Mouse (Mus musculus): ENCODE results near the gene Wnt2.

The Wnt2 gene

DNA sequence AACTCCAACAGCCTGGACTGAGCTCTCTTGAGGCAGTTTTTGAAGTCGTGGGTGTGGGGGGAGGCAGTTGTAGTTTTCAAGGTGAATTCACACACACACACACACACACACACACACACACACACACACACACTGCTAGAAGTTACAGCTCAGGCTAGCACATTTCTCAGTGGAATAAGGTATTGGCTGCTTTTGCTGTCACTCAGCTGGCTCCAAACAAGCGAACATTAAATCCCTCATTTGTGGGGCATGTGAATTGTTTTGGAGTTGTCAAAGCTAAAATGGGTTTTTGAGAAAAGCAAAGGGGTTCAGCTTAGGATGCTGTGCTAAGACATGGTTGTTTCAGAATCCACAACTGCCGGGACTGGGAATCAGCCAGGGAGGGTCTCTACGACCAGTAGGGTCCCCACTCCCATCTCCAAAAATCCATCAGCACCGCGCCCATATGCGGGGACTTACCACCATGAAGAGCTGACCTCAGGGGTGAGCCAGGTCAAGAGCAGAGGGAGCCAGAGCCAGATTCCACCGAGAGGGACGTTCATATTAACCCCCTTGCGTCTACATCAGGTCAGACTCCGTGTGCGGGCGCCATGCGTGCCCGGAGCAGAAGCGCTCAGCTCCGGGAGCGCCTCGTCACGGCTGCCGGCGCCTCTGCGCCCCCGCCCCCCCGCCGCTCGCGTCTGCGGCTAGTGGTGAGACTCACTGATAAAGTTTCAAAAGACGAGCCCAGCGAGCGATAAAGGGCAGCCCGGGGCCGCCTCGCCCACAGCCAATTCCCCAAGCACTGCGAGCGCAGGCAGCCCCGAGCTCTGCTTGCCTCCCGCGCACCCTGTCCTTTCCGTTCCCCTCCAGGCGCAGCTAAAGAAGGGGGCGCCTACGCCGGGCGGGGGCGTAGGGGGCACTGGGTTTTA, at the start of gene Wnt2:
Gene Wnt2 (minus strand): TSS at position 840 of the 911 bp plus-strand sequence.
- no peak for DNase-seq

DNA sequence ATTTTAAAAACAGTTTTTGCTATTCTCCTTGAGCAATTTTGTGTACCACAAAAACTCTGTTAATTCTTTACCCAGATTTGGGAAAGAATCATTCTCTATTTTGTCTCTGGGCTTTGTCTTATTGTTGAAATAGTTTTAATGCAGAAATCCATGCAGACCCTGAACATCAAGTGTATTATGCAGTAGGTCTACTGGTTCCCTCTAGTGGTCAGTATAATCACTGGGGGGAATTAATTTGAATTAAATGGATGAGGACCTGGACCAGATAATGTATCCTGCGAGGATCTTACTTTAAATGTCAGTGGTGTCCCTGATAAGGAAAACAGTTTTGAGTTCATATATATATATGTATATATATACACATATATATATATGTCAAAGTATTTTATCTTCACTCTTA, 48.2 kb upstream of the Wnt2 start:
- no peak for DNase-seq

DNA sequence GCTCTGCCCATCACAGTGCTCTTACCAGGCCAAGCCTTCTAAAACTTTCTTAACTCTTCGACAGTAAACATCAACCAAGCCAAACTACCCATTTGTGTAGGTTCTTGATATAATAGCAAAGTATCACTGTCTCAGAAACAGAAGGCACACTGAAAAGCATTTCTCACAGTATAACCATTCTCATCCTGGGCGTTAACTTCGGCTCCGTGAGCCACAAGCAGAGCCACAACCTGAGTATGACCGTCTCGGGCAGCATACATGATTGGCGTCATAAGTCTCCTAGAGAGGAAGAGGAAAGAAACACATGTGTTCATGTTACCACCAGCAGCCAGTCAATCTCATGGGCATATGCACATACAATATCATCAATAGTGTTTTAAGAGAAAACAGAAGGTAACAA, 46.6 kb upstream of the Wnt2 start:
- no peak for DNase-seq

DNA sequence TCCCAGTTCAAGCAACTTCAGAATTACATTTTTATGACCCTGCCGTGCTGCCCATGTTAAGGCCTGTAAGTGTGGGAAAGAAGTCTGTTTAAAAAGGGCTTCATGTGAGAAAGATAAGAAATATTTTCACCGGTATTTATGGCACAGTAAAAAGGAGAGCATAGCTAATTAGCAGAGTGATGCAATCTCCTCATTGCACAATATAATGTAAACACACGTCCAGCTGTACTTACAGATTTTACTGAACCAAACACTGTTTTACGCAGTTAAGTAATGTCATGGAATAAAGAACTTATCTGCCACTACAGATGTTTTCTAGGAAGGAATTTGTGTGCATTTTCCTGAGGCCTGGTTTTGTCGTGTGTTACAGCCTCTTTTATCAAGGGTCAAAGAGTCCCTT, 46.2 kb upstream of the Wnt2 start:
- no peak for DNase-seq

DNA sequence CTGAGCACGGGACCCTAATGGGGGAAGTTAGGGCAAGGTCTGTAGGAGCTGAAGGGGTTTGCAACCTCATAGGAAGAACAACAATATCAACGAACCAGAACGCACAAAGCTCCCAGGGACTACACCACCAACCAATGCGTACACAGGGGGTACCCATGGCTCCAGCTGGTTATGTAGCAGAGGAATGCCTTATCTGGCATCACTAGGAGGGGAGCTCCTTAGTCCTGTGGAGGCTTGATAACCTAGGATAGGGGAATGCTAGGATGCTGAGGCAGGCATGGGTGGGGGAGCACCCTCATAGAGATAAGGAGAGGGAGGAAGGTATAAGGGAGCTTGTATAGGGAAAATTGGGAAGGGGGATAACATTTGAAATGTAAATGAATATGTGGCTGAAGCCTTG, 27.5 kb upstream of the Wnt2 start:
- DNase-seq: no peak

DNA sequence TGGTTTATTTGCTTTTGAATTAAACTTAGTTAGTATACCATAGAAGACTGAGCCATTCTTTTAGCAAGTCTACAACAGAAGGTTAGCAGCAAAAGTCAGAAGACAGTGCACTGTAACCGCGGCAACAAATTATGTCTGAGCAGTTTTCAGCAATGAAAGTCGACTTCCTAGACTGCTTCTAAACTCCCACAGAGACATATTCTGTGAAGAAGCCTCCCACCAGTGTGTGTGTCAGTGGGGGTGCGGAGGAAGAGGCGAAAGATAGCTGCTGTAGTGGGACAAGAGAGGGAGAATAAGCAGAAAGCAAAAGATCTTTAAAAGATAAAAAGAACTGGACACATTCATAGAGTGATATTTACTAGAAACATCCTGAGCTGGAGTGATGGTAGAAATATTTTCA, 21.3 kb upstream of the Wnt2 start:
- no peak for DNase-seq

DNA sequence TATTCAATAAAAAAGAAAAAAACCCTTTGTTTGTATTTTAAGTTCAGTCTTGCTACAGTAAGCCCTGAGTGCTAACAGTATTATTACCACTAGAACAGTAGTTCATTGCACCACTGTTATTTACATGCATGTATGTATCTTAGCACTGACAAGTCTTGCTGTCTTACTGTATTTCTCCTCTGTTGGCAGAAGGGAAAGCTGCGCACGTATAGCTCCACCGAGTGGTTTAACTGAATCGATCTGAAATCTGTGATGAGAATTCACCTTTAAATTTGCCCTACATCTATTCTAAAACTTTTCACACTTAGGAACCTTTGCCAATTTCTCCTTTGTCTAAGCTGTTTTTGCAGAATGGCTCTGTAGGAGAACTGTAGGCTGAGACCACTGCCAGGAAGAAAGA, 13.9 kb upstream of the Wnt2 start:
- DNase-seq: no peak

DNA sequence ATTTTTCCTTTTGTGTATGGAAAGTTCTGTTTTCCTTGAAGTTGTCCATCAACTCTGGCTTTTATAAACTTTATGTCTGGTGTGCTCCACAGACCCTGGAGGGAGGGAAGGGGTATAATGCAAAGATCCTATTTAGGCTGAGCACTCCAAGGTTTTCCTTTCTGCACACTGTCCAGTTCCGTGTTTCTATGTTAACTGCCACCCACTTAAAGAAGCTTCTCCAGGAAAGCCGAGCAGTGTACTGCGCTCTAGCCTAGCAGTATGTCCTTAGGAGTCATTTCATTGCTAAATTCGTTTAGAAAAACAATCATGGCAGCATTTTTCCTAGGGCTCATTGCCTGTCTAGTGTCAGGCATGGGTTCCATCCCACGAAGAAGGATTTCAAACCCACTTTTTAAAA, 12.8 kb upstream of the Wnt2 start:
- DNase-seq: no peak

DNA sequence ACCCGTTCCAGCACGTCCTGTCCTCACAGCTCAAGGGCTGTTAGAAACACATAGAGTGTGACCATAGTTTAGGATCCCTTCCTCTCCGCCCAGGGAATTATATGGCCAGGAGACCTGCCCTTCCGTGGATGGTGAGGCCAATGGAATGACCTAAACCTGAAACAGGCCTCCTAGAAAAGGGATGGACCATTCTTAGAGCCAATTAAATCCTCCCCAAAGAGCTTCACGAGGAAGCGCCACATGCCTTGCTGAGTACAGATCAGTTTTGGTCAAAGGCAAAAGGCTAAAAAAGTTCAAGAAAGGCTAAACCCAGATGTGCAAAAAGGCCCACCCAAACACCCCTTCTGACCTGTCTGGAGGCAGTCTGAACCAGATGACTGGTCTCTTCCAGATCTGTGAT, 1.9 kb upstream of the Wnt2 start:
- DNase-seq: no peak

DNA sequence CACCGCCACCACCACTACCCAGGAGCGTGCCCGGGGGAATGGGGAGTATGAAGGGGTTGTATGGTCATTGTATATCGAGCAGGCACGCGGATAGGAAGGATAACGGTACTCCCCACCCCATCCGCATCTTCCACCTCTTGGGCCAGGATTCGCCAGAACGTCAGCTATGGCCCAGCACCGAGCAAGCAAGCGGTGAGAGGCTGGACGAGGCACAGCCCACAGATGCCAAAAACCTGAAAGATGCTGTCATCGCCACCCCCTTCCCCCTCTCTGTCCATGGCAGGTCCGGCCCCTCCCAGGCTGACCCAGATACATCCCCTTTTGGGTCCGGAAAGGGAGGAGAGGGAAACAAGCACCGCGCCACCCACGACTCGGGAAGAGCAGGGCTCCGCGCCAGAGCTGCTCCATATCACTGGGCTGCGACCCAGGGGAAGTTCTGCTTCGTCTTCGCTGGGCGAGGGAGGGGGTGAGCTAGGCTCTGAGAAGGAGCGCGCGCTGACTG, 1.2 kb upstream of the Wnt2 start:
- DNase-seq: no peak

DNA sequence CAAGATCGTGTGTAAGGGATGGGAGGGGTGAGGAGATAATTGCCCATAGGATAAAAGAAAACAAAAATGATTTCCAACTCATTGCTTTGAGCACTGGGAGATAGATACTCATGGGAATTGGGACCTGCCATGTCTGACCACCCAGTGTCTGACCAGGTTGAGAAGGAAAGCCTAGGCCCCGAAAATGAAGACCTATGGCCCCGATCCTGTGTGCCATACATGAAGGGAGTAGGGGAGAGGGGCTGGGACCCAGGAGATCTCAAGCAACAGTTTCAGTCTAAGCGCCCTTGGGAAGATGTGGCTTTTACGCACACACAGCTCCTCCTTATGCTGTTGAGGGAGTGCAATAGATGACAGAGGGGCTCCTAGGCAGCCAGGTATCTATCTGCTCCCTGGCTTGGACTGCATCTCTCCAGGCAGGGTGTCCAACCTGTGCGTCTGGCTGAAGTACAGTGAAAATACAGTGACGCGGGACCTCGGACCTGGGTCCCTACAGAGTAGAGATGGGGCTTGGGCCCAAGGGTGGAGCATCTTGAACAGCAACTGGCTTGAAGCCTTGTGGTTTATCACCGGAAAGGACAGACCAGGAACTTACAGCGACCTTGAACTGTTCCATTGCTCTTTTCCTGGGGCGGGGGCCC, 603 bp upstream of the Wnt2 start:
- no peak for DNase-seq

DNA sequence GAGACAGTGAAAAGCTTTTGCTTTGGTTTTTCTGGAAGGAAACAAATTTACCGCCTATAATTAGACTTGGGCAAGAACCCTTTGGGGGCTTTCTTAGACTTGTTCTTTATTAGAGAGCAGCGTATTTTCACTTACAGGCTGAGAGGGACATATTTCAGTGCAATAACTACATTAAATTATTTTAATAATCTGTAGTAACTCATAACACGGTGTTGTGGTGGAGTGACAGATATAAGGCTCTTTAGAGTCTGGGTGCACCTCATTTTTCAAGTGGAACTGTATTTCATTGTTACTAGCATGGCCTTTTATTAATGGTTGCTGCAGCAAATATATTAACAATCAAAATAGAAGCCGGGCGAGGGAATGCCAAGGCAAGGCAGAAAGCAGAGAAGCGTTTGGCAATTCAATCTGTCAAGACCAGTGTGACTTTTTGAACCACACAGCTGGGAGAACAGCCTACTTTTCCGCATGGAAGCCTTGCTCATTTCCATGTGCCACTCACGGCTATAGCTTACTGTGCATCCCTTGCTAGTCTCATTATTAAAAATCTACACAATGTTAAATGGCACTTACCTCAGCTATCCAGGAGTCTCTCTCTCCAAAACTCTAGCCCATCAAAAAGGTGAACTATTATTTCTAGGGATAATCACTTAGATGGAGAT, 6.1 kb downstream of the Wnt2 start:
- DNase-seq: no peak

DNA sequence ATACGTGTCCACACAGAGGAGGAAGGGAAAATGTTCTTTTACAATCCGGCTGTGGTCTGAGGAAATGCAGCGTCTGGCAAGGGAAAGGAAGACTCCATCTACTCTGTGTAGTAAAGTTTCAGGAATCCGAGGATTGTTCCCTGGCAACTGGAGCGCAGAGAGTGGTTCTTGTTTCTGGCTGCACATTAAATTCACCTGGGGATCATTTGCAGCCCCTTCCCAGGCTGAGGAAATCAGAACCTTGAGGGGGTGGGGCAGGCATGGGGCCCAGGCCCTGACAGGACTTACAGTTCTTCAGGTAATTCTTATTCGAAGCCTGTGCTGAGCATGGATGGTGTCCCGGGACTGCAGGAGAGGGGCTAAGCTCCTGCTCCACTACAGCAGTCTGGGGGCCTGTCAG, 17.0 kb downstream of the Wnt2 start:
- DNase-seq: no peak

DNA sequence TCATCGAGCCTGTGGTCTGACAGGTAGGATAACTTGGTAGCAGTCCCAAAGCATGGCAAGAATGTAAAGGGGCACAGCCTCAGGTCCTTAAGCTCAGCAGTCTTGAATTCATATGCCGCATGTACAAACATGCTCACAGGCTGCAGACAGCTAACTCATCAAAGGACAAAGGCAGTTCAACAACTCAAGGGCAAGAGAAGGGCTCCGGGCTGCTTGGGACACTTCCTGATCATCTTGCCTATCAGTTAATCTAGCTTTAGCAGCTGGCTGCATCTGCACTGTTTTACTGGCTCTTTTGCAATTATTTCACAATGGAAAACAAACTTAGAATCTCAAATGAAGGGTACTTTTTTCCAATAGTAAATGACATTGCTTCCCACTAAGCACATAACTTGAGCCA, 23.0 kb downstream of the Wnt2 start:
- DNase-seq: no peak

DNA sequence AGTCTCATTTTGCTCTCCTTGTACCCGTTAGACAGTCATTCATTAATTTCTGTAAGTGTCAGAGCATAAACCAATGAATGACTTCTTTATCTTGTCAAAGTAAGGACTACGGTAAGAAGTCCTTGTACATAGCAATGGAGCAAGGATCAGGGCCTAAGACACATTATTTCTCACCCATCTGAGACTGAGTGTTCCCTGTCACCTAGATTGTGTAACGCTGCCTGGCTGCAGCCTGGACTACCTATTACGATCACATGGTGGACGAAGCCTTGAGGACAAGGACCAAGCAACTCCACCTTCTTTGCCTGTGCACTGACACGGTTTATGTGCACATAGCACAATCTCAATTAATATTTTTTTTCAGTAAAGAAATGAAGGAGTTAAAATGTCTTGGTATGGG, 28.3 kb downstream of the Wnt2 start:
- no peak for DNase-seq

DNA sequence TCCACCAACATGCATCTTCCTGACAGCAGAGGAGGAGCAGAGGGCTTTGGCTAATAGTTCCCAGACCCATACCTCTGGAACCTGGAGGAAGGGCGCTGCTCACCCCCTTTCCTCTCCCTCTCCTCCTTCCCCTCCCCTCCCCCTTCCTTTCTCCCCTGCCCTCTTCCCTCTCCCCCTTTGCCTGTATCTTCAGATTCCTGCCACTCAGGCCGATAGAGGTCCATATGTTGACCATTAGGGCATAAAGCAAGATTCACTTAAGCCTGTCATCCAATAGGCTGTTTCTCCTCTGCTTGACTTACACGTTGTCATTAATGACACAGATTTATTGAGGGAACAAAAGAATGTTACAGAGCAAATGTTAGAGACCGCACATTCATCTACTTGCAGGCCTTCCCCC, 31.9 kb downstream of the Wnt2 start:
- DNase-seq: no peak

DNA sequence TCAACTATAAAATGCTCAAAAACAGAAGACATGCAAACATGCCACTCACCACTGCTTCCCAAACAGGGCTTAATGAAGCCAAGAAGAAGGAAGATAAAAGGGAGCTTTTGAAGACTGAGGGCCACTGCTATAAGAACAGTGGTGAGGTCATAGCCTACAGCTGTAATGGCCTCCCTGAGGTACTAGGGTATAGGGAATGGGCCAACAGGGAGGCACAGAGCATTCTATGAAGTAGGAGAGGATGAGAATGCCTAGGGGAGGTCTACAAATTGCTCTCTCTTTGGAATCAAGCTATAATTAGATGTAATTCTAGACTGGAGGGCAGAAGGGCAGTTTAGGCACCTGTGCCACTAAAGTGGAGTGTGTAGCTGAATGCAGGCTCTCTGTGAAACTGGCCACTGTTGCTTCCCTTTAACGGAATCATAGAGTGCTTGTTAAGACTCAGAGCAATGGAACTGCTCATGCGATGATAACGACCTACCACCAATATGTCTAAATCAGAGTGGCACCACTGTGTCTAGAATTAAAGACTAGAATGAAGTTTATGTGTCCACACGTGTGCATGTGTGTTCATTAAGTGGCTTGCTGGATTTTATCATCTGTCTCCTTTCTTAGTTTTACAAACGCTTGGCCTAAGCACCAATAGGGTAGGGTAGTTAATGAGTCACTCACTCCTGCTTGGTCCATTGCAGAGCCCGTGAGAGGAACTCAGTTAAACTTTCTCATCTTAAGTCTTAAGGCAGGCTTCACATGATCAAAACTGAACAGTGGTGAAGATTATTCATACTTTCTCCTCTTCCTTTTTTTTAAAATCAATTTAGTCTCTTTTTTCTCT, 35.2 kb downstream of the Wnt2 start:
- no peak for DNase-seq

DNA sequence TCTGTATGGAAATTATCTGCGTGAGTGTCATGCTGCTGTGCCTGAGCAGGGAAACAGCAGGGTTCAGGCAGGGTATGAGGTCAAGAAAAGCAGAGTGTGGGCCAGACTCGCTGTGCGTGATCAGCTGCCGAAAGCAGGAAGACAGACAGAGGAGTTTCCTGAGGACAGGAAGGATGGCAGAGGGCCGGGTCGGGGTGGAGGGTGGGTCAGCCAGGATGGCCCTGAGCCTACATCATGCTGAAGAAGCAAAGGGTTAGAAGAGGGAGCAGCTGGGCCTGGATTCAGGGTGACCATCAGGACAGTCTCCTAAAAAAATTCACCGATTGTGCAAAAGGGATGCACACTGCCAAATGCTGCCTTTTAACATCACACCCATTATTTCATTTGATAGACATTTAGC, 38.8 kb downstream of the Wnt2 start:
- DNase-seq: no peak

DNA sequence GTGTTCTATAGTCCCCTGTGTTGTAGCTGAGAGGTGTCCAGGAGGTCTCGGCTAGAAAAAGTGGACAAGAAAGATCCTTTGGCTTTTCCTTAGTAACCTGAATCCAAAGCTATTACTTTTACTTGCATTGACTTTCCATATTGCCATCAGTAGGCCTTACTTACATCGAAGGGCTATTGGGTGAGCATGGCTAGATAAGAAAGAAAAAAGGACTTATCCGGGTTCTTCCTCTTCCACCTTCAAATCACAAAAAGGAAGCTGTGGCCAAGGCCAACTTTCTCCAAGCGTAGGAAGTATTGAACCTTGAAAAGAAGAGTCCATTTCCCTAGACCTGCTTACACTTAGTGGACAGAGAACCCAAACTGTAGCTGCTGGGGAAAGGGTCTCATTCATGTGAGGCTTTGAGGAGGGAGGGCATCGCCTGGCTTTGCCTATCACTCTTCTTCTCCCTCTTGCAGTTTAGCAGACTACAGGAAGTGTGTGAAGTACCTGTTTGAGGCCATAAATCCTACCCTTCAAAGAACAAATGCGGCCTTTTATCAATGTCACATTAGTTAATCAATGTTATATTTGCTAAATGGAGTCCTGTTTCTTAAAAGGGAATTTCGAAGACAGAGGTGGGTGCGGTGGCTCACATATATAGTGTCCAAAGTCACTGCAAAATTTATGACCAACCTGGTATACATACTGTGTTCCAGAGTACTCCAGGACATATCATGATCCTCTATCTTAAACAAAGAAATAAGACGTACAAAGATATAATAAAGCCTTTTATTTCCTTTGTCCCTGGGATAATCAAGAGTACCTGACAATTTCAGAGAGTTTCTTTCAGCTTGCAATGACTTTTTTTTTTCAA, 40.0 kb downstream of the Wnt2 start:
- DNase-seq: no peak

DNA sequence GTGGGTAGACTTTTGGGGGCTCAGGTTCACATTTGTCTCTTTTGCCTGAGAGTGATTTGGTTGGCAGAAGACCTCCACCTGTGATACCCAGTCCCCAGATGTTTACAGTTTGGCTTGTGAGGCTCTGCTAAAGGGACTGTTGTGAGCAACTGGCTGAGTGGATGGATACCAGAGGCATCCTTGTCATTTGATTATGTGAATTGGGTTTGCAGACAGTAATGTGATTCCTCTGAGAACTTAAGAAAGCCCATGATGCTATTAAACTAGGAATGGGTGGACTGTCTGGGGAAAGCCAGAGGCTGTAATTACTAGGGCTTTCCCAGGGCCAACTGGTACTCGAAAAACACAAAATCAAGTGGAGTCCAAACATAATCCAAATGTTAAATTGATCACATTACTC, 51.0 kb downstream of the Wnt2 start:
- DNase-seq: no peak

DNA sequence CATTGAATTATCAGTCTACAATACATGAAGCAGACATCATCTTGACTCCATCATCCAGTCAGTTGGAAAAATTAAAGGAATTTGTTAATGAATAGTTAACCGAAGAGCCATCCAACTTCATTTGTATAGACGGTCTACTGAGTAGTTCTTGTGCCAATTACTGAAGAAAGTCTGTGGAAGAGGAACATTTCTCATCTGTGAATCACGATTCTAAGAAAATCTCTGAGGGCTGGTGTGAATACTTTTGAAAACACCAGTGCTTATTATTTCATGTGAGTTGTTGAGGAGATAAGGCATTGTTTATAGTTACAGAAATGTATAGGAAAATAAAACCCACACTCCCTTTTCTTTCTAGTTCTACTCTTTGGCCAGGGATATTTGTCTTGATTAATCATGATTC, 51.5 kb downstream of the Wnt2 start:
- DNase-seq: no peak

DNA sequence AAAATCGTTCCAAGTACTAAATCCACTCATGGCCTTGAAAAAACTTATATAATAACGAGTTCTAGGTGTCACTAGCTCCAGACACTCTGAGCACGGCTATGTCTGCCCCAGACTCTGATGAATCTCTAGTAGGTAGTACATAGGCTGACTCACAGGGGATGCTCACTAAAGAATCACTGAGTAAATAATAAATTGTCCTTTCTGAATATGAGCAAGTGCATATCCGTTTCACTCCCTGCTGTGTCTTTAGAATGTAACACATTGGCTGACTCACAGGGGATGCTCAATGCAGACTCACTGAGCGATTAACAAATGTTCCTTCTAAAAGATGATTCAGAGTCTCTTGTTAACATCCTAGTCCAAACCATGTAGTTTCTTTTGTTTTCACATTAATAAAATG, 52.1 kb downstream of the Wnt2 start:
- DNase-seq: no peak
